Mouse (Mus musculus): ENCODE data around the gene Tenm4. TPM values are rescaled to one million over a fixed set of nuclear protein-coding genes. Genes with fewer than 3 reads are reported as not detected.

The Tenm4 gene
- polyA plus RNA-seq, 1 experiment from 2014 or later: 41.4 TPM

- H3K4me1 ChIP-seq (ENCODE audit: control insufficient read depth, insufficient read depth, low read length): 0 out of 2 replicates have a peak, but pooled peaks cover 7% of the 10 kb centered on the region
- no peak overlapping the region for H3K9ac ChIP-seq (ENCODE audit: low read depth, low read length)
- ATAC-seq: no peak
Observed at GRCm38 (mm10) chr7:96151961-96152360, 19.1 kb upstream of the Tenm4 start.

GRCm38 (mm10) chr7:96152431-96152830, 18.6 kb upstream of the Tenm4 start:
- Histone ChIP-seq H3K4me3 (ENCODE audit: low read depth, low read length) (peak overlapping the region; percentile 37), H3K36me3 (ENCODE audit: control insufficient read depth, insufficient read depth, low read length) (no peaks in the 10 kb centered on the region), H3K4me2 (ENCODE audit: low read length) (peak overlapping the region; percentile 57), H3K9ac (ENCODE audit: low read depth, low read length) (peak overlapping the region; percentile 60), H3K9me3 (replicated peaks; ENCODE audit: control insufficient read depth, low read length, poor library complexity, severe bottlenecking) (no peaks in the 10 kb centered on the region), H3K27me3 (ENCODE audit: control insufficient read depth, insufficient read depth, low read depth, low read length) (no peaks in the 10 kb centered on the region), H3K4me1 (ENCODE audit: control insufficient read depth, insufficient read depth, low read length) (0 out of 2 replicates have a peak, but pooled peaks cover 7% of the 10 kb centered on the region), H3K27ac (ENCODE audit: low read length) (no peak overlapping the region)
- no peak for ATAC-seq
- 3% methylated on average over 4 of the region's 4 CpGs for WGBS

More at GRCm38 (mm10) chr7:96151961-96152360, 19.1 kb upstream of the Tenm4 start:
- Histone ChIP-seq H3K9me3 (replicated peaks; ENCODE audit: control insufficient read depth, low read length, poor library complexity, severe bottlenecking) (no peaks in the 10 kb centered on the region), H3K4me2 (ENCODE audit: low read length) (no peak overlapping the region), H3K27me3 (ENCODE audit: control insufficient read depth, insufficient read depth, low read depth, low read length) (no peaks in the 10 kb centered on the region), H3K36me3 (ENCODE audit: control insufficient read depth, insufficient read depth, low read length) (no peaks in the 10 kb centered on the region), H3K4me3 (ENCODE audit: low read depth, low read length) (no peak overlapping the region), H3K27ac (ENCODE audit: low read length) (no peak overlapping the region)
- 8% methylated on average over 5 of the region's 5 CpGs for WGBS

- peak; percentile 96 for ATAC-seq
- peak overlapping the region; percentile 60 for H3K9ac ChIP-seq (ENCODE audit: low read depth, low read length)
Observed at GRCm38 (mm10) chr7:96152924-96153359, 18.1 kb upstream of the Tenm4 start.

GRCm38 (mm10) chr7:96154025-96154424, 17.0 kb upstream of the Tenm4 start:
- 65% methylated on average over 3 of the region's 3 CpGs for whole genome bisulfite sequencing
- no peak overlapping the region for H3K27ac ChIP-seq (ENCODE audit: low read length)

More at GRCm38 (mm10) chr7:96152924-96153359, 18.1 kb upstream of the Tenm4 start:
- WGBS: 1% methylated on average over 10 of the region's 10 CpGs
- Histone ChIP-seq H3K4me1 (ENCODE audit: control insufficient read depth, insufficient read depth, low read length) (0 out of 2 replicates have a peak, but pooled peaks cover 7% of the 10 kb centered on the region), H3K36me3 (ENCODE audit: control insufficient read depth, insufficient read depth, low read length) (no peaks in the 10 kb centered on the region), H3K4me2 (ENCODE audit: low read length) (peak overlapping the region; percentile 57), H3K27ac (ENCODE audit: low read length) (no peak overlapping the region), H3K9me3 (replicated peaks; ENCODE audit: control insufficient read depth, low read length, poor library complexity, severe bottlenecking) (no peaks in the 10 kb centered on the region), H3K4me3 (ENCODE audit: low read depth, low read length) (peak overlapping the region; percentile 37), H3K27me3 (ENCODE audit: control insufficient read depth, insufficient read depth, low read depth, low read length) (no peaks in the 10 kb centered on the region)

GRCm38 (mm10) chr7:96156481-96157255, 14.4 kb upstream of the Tenm4 start:
- Histone ChIP-seq H3K9me3 (replicated peaks; ENCODE audit: control insufficient read depth, low read length, poor library complexity, severe bottlenecking) (no peaks in the 10 kb centered on the region), H3K4me2 (ENCODE audit: low read length) (no peak overlapping the region), H3K4me3 (ENCODE audit: low read depth, low read length) (no peak overlapping the region), H3K36me3 (ENCODE audit: control insufficient read depth, insufficient read depth, low read length) (no peaks in the 10 kb centered on the region), H3K27ac (ENCODE audit: low read length) (no peak overlapping the region), H3K4me1 (ENCODE audit: control insufficient read depth, insufficient read depth, low read length) (0 out of 2 replicates have a peak, but pooled peaks cover 7% of the 10 kb centered on the region), H3K27me3 (ENCODE audit: control insufficient read depth, insufficient read depth, low read depth, low read length) (no peaks in the 10 kb centered on the region; the same call in 1 of the 2 replicates), H3K9ac (ENCODE audit: low read depth, low read length) (no peak overlapping the region)
- WGBS: 73% methylated on average over 7 of the region's 7 CpGs
- no peak for ATAC-seq

More at GRCm38 (mm10) chr7:96154025-96154424, 17.0 kb upstream of the Tenm4 start:
- no peak for ATAC-seq
- Histone ChIP-seq H3K4me1 (ENCODE audit: control insufficient read depth, insufficient read depth, low read length) (0 out of 2 replicates have a peak, but pooled peaks cover 7% of the 10 kb centered on the region), H3K4me3 (ENCODE audit: low read depth, low read length) (no peak overlapping the region), H3K36me3 (ENCODE audit: control insufficient read depth, insufficient read depth, low read length) (no peaks in the 10 kb centered on the region), H3K9me3 (replicated peaks; ENCODE audit: control insufficient read depth, low read length, poor library complexity, severe bottlenecking) (no peaks in the 10 kb centered on the region), H3K9ac (ENCODE audit: low read depth, low read length) (no peak overlapping the region), H3K4me2 (ENCODE audit: low read length) (no peak overlapping the region), H3K27me3 (ENCODE audit: control insufficient read depth, insufficient read depth, low read depth, low read length) (no peaks in the 10 kb centered on the region)

GRCm38 (mm10) chr7:96164141-96164540, 6.9 kb upstream of the Tenm4 start:
- Histone ChIP-seq H3K4me3 (ENCODE audit: low read depth, low read length) (no peak overlapping the region), H3K9me3 (replicated peaks; ENCODE audit: control insufficient read depth, low read length, poor library complexity, severe bottlenecking) (no peaks in the 10 kb centered on the region), H3K9ac (ENCODE audit: low read depth, low read length) (no peak overlapping the region), H3K4me1 (ENCODE audit: control insufficient read depth, insufficient read depth, low read length) (peaks cover 9% of the 10 kb centered on the region), H3K36me3 (ENCODE audit: control insufficient read depth, insufficient read depth, low read length) (no peaks in the 10 kb centered on the region), H3K27ac (ENCODE audit: low read length) (no peak overlapping the region), H3K27me3 (ENCODE audit: control insufficient read depth, insufficient read depth, low read depth, low read length) (no peaks in the 10 kb centered on the region; the same call in 1 of the 2 replicates), H3K4me2 (ENCODE audit: low read length) (no peak overlapping the region)
- ATAC-seq: no peak

GRCm38 (mm10) chr7:96168921-96169320, 2.1 kb upstream of the Tenm4 start:
- H3K4me3 ChIP-seq (ENCODE audit: low read depth, low read length): no peak overlapping the region
- ATAC-seq: peak; percentile 92
- no peak overlapping the region for H3K27ac ChIP-seq (ENCODE audit: low read length)
- no peaks in the 10 kb centered on the region; the same call in 1 of the 2 replicates for H3K27me3 ChIP-seq (ENCODE audit: control insufficient read depth, insufficient read depth, low read depth, low read length)
- no peaks in the 10 kb centered on the region for H3K9me3 ChIP-seq (replicated peaks; ENCODE audit: control insufficient read depth, low read length, poor library complexity, severe bottlenecking)
- peak overlapping the region; percentile 8; the same call in 1 of the 2 replicates for H3K4me2 ChIP-seq (ENCODE audit: low read length)
- no peaks in the 10 kb centered on the region for H3K36me3 ChIP-seq (ENCODE audit: control insufficient read depth, insufficient read depth, low read length)
- 16% methylated on average over 3 of the region's 3 CpGs for WGBS
- 0 out of 2 replicates have a peak overlapping the region, but pooled peaks have one; percentile 20 for H3K9ac ChIP-seq (ENCODE audit: low read depth, low read length)
- H3K4me1 ChIP-seq (ENCODE audit: control insufficient read depth, insufficient read depth, low read length): peaks cover 18% of the 10 kb centered on the region

GRCm38 (mm10) chr7:96171596-96172563, 834 bp downstream of the Tenm4 start:
- Histone ChIP-seq H3K4me2 (ENCODE audit: low read length) (no peak overlapping the region), H3K9ac (ENCODE audit: low read depth, low read length) (no peak overlapping the region), H3K36me3 (ENCODE audit: control insufficient read depth, insufficient read depth, low read length) (no peaks in the 10 kb centered on the region), H3K27me3 (ENCODE audit: control insufficient read depth, insufficient read depth, low read depth, low read length) (no peaks in the 10 kb centered on the region; the same call in 1 of the 2 replicates), H3K4me1 (ENCODE audit: control insufficient read depth, insufficient read depth, low read length) (peaks cover 18% of the 10 kb centered on the region), H3K9me3 (replicated peaks; ENCODE audit: control insufficient read depth, low read length, poor library complexity, severe bottlenecking) (no peaks in the 10 kb centered on the region), H3K27ac (ENCODE audit: low read length) (no peak overlapping the region), H3K4me3 (ENCODE audit: low read depth, low read length) (no peak overlapping the region)
- 0 out of 2 replicates have a peak, but pooled peaks have one; percentile 4 for ATAC-seq
- 57% methylated on average over 11 of the region's 11 CpGs for WGBS
